Mouse (Mus musculus): Measurements from ENCODE around the gene Robo4.

GRCm38 (mm10) chr9:37456481-37456910 is 54.8 kb downstream of the Robo4 start:
- TF ChIP-seq CTCF (conservative IDR thresholded peaks at IDR 0.05; ENCODE audit: insufficient read depth, insufficient read length, low read depth, low read length), result no peak
- no peak for TF ChIP-seq POLR2A (IDR thresholded peaks at IDR 0.05; ENCODE audit: low read depth, low read length)

Data from kidney, adult 2 months (tissue).